Mouse (Mus musculus) liver, adult 2 months (tissue): ENCODE measurements around the gene Ccnd2. TPM values are rescaled to one million over a fixed set of nuclear protein-coding genes. Genes with fewer than 3 reads are reported as not detected.

Source experiments
- DNase-seq: peaks from one replicate; pipeline ENCODE4 v3.0.0-alpha.2; 2011; ENCODE audit warnings: low read depth, low spot score; ENCODE audit errors: extremely low read depth
- H3K27ac ChIP-seq: fragments of 200-500 bp; replicated peaks from 2 replicates; pipeline ENCODE4 v1.5.1; 2012; ENCODE audit warnings: low read depth, mild to moderate bottlenecking, control low read depth, inconsistent platforms, low read length; ENCODE audit not compliant: insufficient read depth
- H3K27me3 ChIP-seq: fragments of 200-500 bp; 2 replicates; pipeline ENCODE4 v1.6.1; 2012; ENCODE audit warnings: mild to moderate bottlenecking, moderate library complexity, low read length, inconsistent platforms; ENCODE audit not compliant: control insufficient read depth, insufficient read depth
- H3K36me3 ChIP-seq: fragments of 200-500 bp; 2 replicates; pipeline ENCODE4 v1.6.1; 2012; ENCODE audit warnings: low read length, inconsistent platforms; ENCODE audit not compliant: control insufficient read depth, insufficient read depth
- H3K4me1 ChIP-seq: fragments of 200-500 bp; 2 replicates; pipeline ENCODE4 v1.6.1; 2011; ENCODE audit warnings: low read length; ENCODE audit not compliant: control insufficient read depth, insufficient read depth
- H3K4me3 ChIP-seq: fragments of 200-500 bp; 2 replicates; pipeline ENCODE4 v1.5.1; 2011; ENCODE audit warnings: low read depth, mild to moderate bottlenecking, control low read depth, low read length, moderate library complexity; ENCODE audit not compliant: insufficient read depth
- H3K79me2 ChIP-seq: fragments of 200-500 bp; 2 replicates; pipeline ENCODE4 v1.6.1; 2012; ENCODE audit warnings: inconsistent platforms, mild to moderate bottlenecking, low read length, moderate library complexity; ENCODE audit not compliant: control insufficient read depth, insufficient read depth
- H3K9ac ChIP-seq: fragments of 200-500 bp; 2 replicates; pipeline ENCODE4 v1.6.1; 2012; ENCODE audit warnings: low read depth, mild to moderate bottlenecking, control low read depth, inconsistent platforms, low read length
- CTCF ChIP-seq: fragments of 200-500 bp; IDR thresholded peaks from 2 replicates; pipeline ENCODE4 v1.5.1; 2011; ENCODE audit warnings: low read depth, low read length, control low read depth
- POLR2A ChIP-seq: fragments of 200-500 bp; IDR thresholded peaks from 2 replicates; pipeline ENCODE4 v1.6.1; 2011; ENCODE audit warnings: low read length, control low read depth; ENCODE audit not compliant: insufficient read depth; ENCODE audit errors: extremely low read depth
- WGBS: fragments of 180-500 bp; shearing (Covaris S2); methylation state at CpG from one replicate; pipeline ENCODE4 v1.1.7; 2018; 5-methylcytosine and 5-hydroxymethylcytosine counted together
- polyA plus RNA-seq: library from polyadenylated mRNA; depleted of rRNA; stranded (reverse); fragments of >200 nt; gene quantifications from 2 replicates; pipeline ENCODE4 v1.2.3, GENCODE M21; 2012
- total RNA-seq: library from RNA; depleted of rRNA; stranded (reverse); fragments of >200 nt; gene quantifications from 2 replicates; pipeline ENCODE4 v1.2.3, GENCODE M21; 2014

Ccnd2 gene
- total and polyA plus RNA-seq, 2 experiments, result 5.0 to 5.3 TPM

GRCm38 (mm10) chr6:127146322-127146947, 5.6 kb downstream of the Ccnd2 start:
- no peak overlapping the region for H3K4me3 ChIP-seq
- WGBS, result 85% methylated on average over 3 of the region's 3 CpGs

GRCm38 (mm10) chr6:127145464-127146190, 6.4 kb downstream of the Ccnd2 start:
- 61% methylated on average over 20 of the region's 20 CpGs for WGBS
- no peak overlapping the region for H3K27ac ChIP-seq
- no peak overlapping the region for H3K4me3 ChIP-seq
- DNase-seq, result no peak
- H3K4me1 ChIP-seq, result 0 out of 2 replicates have a peak, but pooled peaks cover 1% of the 10 kb centered on the region
- TF ChIP-seq CTCF, result no peak
- TF ChIP-seq POLR2A, result no peak
- H3K36me3 ChIP-seq, result no peaks in the 10 kb centered on the region
- no peak overlapping the region for H3K9ac ChIP-seq
- H3K27me3 ChIP-seq, result no peaks in the 10 kb centered on the region
- H3K79me2 ChIP-seq, result no peaks in the 10 kb centered on the region

More at GRCm38 (mm10) chr6:127146322-127146947, 5.6 kb downstream of the Ccnd2 start:
- H3K4me1 ChIP-seq, result 0 out of 2 replicates have a peak, but pooled peaks cover 1% of the 10 kb centered on the region
- DNase-seq, result no peak
- no peaks in the 10 kb centered on the region for H3K36me3 ChIP-seq
- no peaks in the 10 kb centered on the region for H3K27me3 ChIP-seq
- no peak overlapping the region for H3K9ac ChIP-seq
- H3K27ac ChIP-seq, result no peak overlapping the region
- TF ChIP-seq CTCF (no peak), POLR2A (no peak)
- H3K79me2 ChIP-seq, result no peaks in the 10 kb centered on the region

GRCm38 (mm10) chr6:127143576-127144288, 8.3 kb downstream of the Ccnd2 start:
- TF ChIP-seq POLR2A (no peak), CTCF (no peak)
- WGBS, result 87% methylated on average over 7 of the region's 7 CpGs
- no peaks in the 10 kb centered on the region for H3K27me3 ChIP-seq
- 0 out of 2 replicates have a peak, but pooled peaks cover 1% of the 10 kb centered on the region for H3K4me1 ChIP-seq
- H3K27ac ChIP-seq, result no peak overlapping the region
- no peak for DNase-seq
- no peaks in the 10 kb centered on the region for H3K79me2 ChIP-seq
- no peaks in the 10 kb centered on the region for H3K36me3 ChIP-seq
- no peak overlapping the region for H3K9ac ChIP-seq
- H3K4me3 ChIP-seq, result no peak overlapping the region

- Histone ChIP-seq H3K4me1 (0 out of 2 replicates have a peak, but pooled peaks cover 1% of the 10 kb centered on the region), H3K4me3 (no peak overlapping the region), H3K36me3 (no peaks in the 10 kb centered on the region), H3K79me2 (no peaks in the 10 kb centered on the region), H3K27me3 (no peaks in the 10 kb centered on the region), H3K9ac (no peak overlapping the region), H3K27ac (no peak overlapping the region)
- no peak for DNase-seq
- no peak for TF ChIP-seq POLR2A
- TF ChIP-seq CTCF, result no peak
- 79% methylated on average over 10 of the region's 10 CpGs for WGBS
Observed at GRCm38 (mm10) chr6:127143124-127143520, 8.9 kb downstream of the Ccnd2 start.

- no peaks in the 10 kb centered on the region for H3K27me3 ChIP-seq
- no peaks in the 10 kb centered on the region for H3K36me3 ChIP-seq
- H3K4me3 ChIP-seq, result no peak overlapping the region
- peak; percentile 28 for DNase-seq
- no peak overlapping the region for H3K27ac ChIP-seq
- WGBS, result 26% methylated on average over 10 of the region's 10 CpGs
- TF ChIP-seq POLR2A (no peak), CTCF (peak; percentile 48; the same call in 1 of the 2 replicates)
- 0 out of 2 replicates have a peak, but pooled peaks cover 1% of the 10 kb centered on the region for H3K4me1 ChIP-seq
- no peaks in the 10 kb centered on the region for H3K79me2 ChIP-seq
- no peak overlapping the region for H3K9ac ChIP-seq
Observed at GRCm38 (mm10) chr6:127142154-127143123, 9.6 kb downstream of the Ccnd2 start.
